Mouse (Mus musculus): ENCODE data around the gene Gpr88. TPM values are rescaled to one million over a fixed set of nuclear protein-coding genes. Genes with fewer than 3 reads are reported as not detected.
A peak's percentile ranks its signal among the peaks of the same experiment; 100 is the strongest.
"Not testable (repeated sequence)": the region's sequence is repeated elsewhere in the genome, so short reads cannot be mapped to it uniquely, and the experiment has no call there.

Gpr88 gene
- polyA plus RNA-seq, 1 experiment from 2014 or later = 0.49 TPM

- WGBS = 84% methylated on average over 4 of the region's 4 CpGs
- Histone ChIP-seq H3K9ac (ENCODE audit: low read length) (no peak overlapping the region), H3K27me3 (ENCODE audit: control insufficient read depth, insufficient read depth, low read length) (no peaks in the 10 kb centered on the region), H3K9me3 (ENCODE audit: control insufficient read depth, low read length) (no peaks in the 10 kb centered on the region), H3K4me3 (ENCODE audit: low read depth, low read length) (no peak overlapping the region), H3K4me1 (ENCODE audit: control insufficient read depth, insufficient read depth, low read length) (no peaks in the 10 kb centered on the region), H3K4me2 (ENCODE audit: low read depth) (no peak overlapping the region), H3K36me3 (ENCODE audit: control insufficient read depth, insufficient read depth, low read length) (no peaks in the 10 kb centered on the region), H3K27ac (ENCODE audit: low read depth, low read length) (no peak overlapping the region)
- ATAC-seq (ENCODE audit: insufficient read depth, low FRiP score, low TSS enrichment) (no peak), DNase-seq (ENCODE audit: low spot score) (no peak)
These were observed 24.0 kb downstream of the Gpr88 start for GRCm38 (mm10) chr3:116229336-116229735.

GRCm38 (mm10) chr3:116228360-116229245 lies 24.7 kb downstream of the Gpr88 start:
- H3K4me3 ChIP-seq (ENCODE audit: low read depth, low read length) = no peak overlapping the region
- no peaks in the 10 kb centered on the region for H3K4me1 ChIP-seq (ENCODE audit: control insufficient read depth, insufficient read depth, low read length)
- no peak overlapping the region for H3K4me2 ChIP-seq (ENCODE audit: low read depth)
- WGBS = 60% methylated on average over 11 of the region's 11 CpGs
- no peak overlapping the region for H3K27ac ChIP-seq (ENCODE audit: low read depth, low read length)
- H3K9ac ChIP-seq (ENCODE audit: low read length) = no peak overlapping the region
- H3K27me3 ChIP-seq (ENCODE audit: control insufficient read depth, insufficient read depth, low read length) = no peaks in the 10 kb centered on the region
- H3K9me3 ChIP-seq (ENCODE audit: control insufficient read depth, low read length) = no peaks in the 10 kb centered on the region
- DNase-seq (ENCODE audit: low spot score) (no peak), ATAC-seq (ENCODE audit: insufficient read depth, low FRiP score, low TSS enrichment) (no peak)
- H3K36me3 ChIP-seq (ENCODE audit: control insufficient read depth, insufficient read depth, low read length) = no peaks in the 10 kb centered on the region

GRCm38 (mm10) chr3:116227383-116227782 lies 25.9 kb downstream of the Gpr88 start:
- ATAC-seq (ENCODE audit: insufficient read depth, low FRiP score, low TSS enrichment) (no peak), DNase-seq (ENCODE audit: low spot score) (no peak)
- Histone ChIP-seq H3K36me3 (ENCODE audit: control insufficient read depth, insufficient read depth, low read length) (no peaks in the 10 kb centered on the region), H3K9ac (ENCODE audit: low read length) (no peak overlapping the region), H3K9me3 (ENCODE audit: control insufficient read depth, low read length) (no peaks in the 10 kb centered on the region), H3K27ac (ENCODE audit: low read depth, low read length) (no peak overlapping the region), H3K27me3 (ENCODE audit: control insufficient read depth, insufficient read depth, low read length) (no peaks in the 10 kb centered on the region), H3K4me1 (ENCODE audit: control insufficient read depth, insufficient read depth, low read length) (no peaks in the 10 kb centered on the region), H3K4me2 (ENCODE audit: low read depth) (no peak overlapping the region), H3K4me3 (ENCODE audit: low read depth, low read length) (no peak overlapping the region)
- WGBS = 86% methylated on average over 5 of the region's 5 CpGs

GRCm38 (mm10) chr3:116226915-116227314 lies 26.4 kb downstream of the Gpr88 start:
- Histone ChIP-seq H3K27me3 (ENCODE audit: control insufficient read depth, insufficient read depth, low read length) (no peaks in the 10 kb centered on the region), H3K9ac (ENCODE audit: low read length) (no peak overlapping the region), H3K27ac (ENCODE audit: low read depth, low read length) (no peak overlapping the region), H3K4me2 (ENCODE audit: low read depth) (no peak overlapping the region), H3K9me3 (ENCODE audit: control insufficient read depth, low read length) (no peaks in the 10 kb centered on the region), H3K36me3 (ENCODE audit: control insufficient read depth, insufficient read depth, low read length) (no peaks in the 10 kb centered on the region), H3K4me1 (ENCODE audit: control insufficient read depth, insufficient read depth, low read length) (no peaks in the 10 kb centered on the region), H3K4me3 (ENCODE audit: low read depth, low read length) (no peak overlapping the region)
- DNase-seq (ENCODE audit: low spot score) = no peak
- 89% methylated on average over 6 of the region's 6 CpGs for WGBS
- no peak for ATAC-seq (ENCODE audit: insufficient read depth, low FRiP score, low TSS enrichment)

GRCm38 (mm10) chr3:116222511-116223243 lies 30.6 kb downstream of the Gpr88 start:
- no peak overlapping the region for H3K27ac ChIP-seq (ENCODE audit: low read depth, low read length)
- no peak overlapping the region for H3K4me3 ChIP-seq (ENCODE audit: low read depth, low read length)
- WGBS = 35% methylated on average over 17 of the region's 17 CpGs
- H3K36me3 ChIP-seq (ENCODE audit: control insufficient read depth, insufficient read depth, low read length) = no peaks in the 10 kb centered on the region
- no peak overlapping the region for H3K9ac ChIP-seq (ENCODE audit: low read length)
- H3K9me3 ChIP-seq (ENCODE audit: control insufficient read depth, low read length) = no peaks in the 10 kb centered on the region
- peak overlapping the region; percentile 5; the same call in 1 of the 2 replicates for H3K4me2 ChIP-seq (ENCODE audit: low read depth)
- DNase-seq (ENCODE audit: low spot score) (no peak), ATAC-seq (ENCODE audit: insufficient read depth, low FRiP score, low TSS enrichment) (peak; percentile 63; the same call in 1 of the 2 replicates)
- no peaks in the 10 kb centered on the region for H3K4me1 ChIP-seq (ENCODE audit: control insufficient read depth, insufficient read depth, low read length)
- H3K27me3 ChIP-seq (ENCODE audit: control insufficient read depth, insufficient read depth, low read length) = no peaks in the 10 kb centered on the region

GRCm38 (mm10) chr3:116221686-116222010 lies 31.7 kb downstream of the Gpr88 start:
- Histone ChIP-seq H3K9me3 (ENCODE audit: control insufficient read depth, low read length) (no peaks in the 10 kb centered on the region), H3K4me2 (ENCODE audit: low read depth) (no peak overlapping the region), H3K9ac (ENCODE audit: low read length) (no peak overlapping the region), H3K27ac (ENCODE audit: low read depth, low read length) (no peak overlapping the region), H3K4me3 (ENCODE audit: low read depth, low read length) (no peak overlapping the region), H3K36me3 (ENCODE audit: control insufficient read depth, insufficient read depth, low read length) (no peaks in the 10 kb centered on the region), H3K27me3 (ENCODE audit: control insufficient read depth, insufficient read depth, low read length) (no peaks in the 10 kb centered on the region), H3K4me1 (ENCODE audit: control insufficient read depth, insufficient read depth, low read length) (no peaks in the 10 kb centered on the region)
- 31% methylated on average over 3 of the region's 3 CpGs for WGBS
- DNase-seq (ENCODE audit: low spot score) (no peak), ATAC-seq (ENCODE audit: insufficient read depth, low FRiP score, low TSS enrichment) (no peak)

- H3K36me3 ChIP-seq (ENCODE audit: control insufficient read depth, insufficient read depth, low read length) = no peaks in the 10 kb centered on the region
- no peaks in the 10 kb centered on the region for H3K9me3 ChIP-seq (ENCODE audit: control insufficient read depth, low read length)
- DNase-seq (ENCODE audit: low spot score) (no peak), ATAC-seq (ENCODE audit: insufficient read depth, low FRiP score, low TSS enrichment) (no peak)
- no peaks in the 10 kb centered on the region for H3K27me3 ChIP-seq (ENCODE audit: control insufficient read depth, insufficient read depth, low read length)
- no peak overlapping the region for H3K4me2 ChIP-seq (ENCODE audit: low read depth)
- H3K4me3 ChIP-seq (ENCODE audit: low read depth, low read length) = no peak overlapping the region
- no peak overlapping the region for H3K27ac ChIP-seq (ENCODE audit: low read depth, low read length)
- 79% methylated on average over 6 of the region's 6 CpGs for WGBS
- H3K9ac ChIP-seq (ENCODE audit: low read length) = no peak overlapping the region
- H3K4me1 ChIP-seq (ENCODE audit: control insufficient read depth, insufficient read depth, low read length) = no peaks in the 10 kb centered on the region
These were observed 32.2 kb downstream of the Gpr88 start for GRCm38 (mm10) chr3:116220980-116221685.

- not testable (repeated sequence) for H3K36me3 ChIP-seq (ENCODE audit: control insufficient read depth, insufficient read depth, low read length); H3K27ac ChIP-seq (ENCODE audit: low read depth, low read length)
These were observed 35.9 kb downstream of the Gpr88 start for GRCm38 (mm10) chr3:116217398-116217797.

More at GRCm38 (mm10) chr3:116217398-116217797, 35.9 kb downstream of the Gpr88 start:
- H3K27me3 ChIP-seq (ENCODE audit: control insufficient read depth, insufficient read depth, low read length); H3K4me2 ChIP-seq (ENCODE audit: low read depth); H3K9me3 ChIP-seq (ENCODE audit: control insufficient read depth, low read length); DNase-seq (ENCODE audit: low spot score); H3K4me1 ChIP-seq (ENCODE audit: control insufficient read depth, insufficient read depth, low read length); H3K4me3 ChIP-seq (ENCODE audit: low read depth, low read length); ATAC-seq (ENCODE audit: insufficient read depth, low FRiP score, low TSS enrichment); H3K9ac ChIP-seq (ENCODE audit: low read length): not testable (repeated sequence)
- WGBS = 55% methylated on average over 6 of the region's 6 CpGs
